Mouse (Mus musculus) adrenal gland, postnatal 14 days (tissue): Measurements from ENCODE around the gene Cabp1. TPM values are rescaled to one million over a fixed set of nuclear protein-coding genes. Genes with fewer than 3 reads are reported as not detected.

Experiments used
- DNase-seq: peaks from one replicate; pipeline ENCODE4 v3.0.0; 2021; ENCODE audit warnings: mixed read lengths
- total RNA-seq: library from RNA; stranded (reverse); gene quantifications from 2 replicates; pipeline ENCODE4 v1.2.3, GENCODE M21; 2021

Cabp1 gene
- total RNA-seq, 1 experiment from 2014 or later = 9.9 TPM

DNA sequence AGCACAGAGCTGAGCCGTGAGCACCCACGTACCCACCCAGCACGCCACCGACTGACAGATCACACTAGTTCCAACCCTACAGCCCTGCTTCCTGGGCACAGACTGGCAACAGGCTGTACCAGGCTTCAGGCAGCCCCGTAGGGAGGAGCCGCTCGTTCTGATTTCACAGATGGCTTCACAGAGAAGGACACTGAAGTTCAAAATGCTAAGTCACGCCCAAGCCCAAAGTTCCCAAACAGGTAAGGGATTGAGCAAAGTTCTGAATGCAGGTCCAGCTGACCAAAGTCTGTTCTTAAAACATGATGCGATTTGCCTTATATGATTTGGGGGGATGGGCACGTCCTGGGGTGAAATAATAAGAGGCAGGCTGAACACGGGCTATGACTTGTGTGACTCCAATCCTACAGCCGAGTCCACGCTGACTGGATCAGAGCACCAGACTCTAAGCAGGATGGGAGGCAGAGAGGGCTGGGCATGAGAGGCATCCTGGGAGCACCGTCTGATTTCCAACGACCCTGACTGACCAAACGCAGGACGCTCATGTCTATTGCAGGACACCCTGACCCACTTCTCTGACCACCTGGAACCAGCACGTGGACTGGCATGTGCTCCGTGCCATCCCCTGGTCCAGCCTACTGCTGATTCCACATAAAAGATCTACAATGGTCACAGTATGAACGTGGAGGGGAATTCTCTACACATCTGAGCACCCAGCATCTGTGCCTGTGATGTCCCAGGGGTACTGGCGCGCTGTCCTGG, 66.6 kb downstream of the Cabp1 start:
- DNase-seq = no peak

DNA sequence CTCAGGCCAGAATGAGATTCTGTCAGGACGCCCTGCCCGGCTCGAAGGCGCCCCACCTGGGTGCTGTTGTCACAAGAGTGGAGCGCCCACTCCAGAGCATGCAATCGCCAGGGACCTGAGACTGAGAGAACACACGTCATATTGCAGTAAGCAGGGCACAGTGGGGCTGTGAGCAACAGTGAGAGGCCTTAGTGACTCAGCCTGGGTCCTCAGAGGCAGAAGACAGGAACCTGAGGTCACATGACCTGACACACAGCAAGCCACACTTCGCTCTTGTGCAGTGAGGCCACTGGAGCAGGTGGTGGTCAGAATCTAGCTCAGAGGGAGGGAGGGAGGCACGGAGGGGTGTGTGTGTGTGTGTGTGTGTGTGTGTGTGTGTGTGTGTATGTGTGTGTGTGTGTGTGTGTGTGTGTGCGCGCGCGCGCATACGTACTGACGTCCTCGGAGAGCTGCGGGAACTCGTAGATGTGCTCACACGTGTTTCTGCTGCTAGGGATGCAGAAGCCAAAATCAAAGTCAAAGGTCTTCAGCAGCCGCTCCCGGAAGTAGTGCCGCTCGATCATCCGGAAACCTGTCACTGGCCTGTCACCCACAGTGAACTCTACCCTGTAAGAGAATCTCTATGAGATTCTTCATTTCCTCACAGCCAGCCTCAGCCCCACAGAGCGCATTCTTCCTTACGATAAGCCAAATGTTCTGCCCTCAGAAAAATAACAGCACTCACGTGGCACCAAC, 67.4 kb downstream of the Cabp1 start:
- DNase-seq = no peak

DNA sequence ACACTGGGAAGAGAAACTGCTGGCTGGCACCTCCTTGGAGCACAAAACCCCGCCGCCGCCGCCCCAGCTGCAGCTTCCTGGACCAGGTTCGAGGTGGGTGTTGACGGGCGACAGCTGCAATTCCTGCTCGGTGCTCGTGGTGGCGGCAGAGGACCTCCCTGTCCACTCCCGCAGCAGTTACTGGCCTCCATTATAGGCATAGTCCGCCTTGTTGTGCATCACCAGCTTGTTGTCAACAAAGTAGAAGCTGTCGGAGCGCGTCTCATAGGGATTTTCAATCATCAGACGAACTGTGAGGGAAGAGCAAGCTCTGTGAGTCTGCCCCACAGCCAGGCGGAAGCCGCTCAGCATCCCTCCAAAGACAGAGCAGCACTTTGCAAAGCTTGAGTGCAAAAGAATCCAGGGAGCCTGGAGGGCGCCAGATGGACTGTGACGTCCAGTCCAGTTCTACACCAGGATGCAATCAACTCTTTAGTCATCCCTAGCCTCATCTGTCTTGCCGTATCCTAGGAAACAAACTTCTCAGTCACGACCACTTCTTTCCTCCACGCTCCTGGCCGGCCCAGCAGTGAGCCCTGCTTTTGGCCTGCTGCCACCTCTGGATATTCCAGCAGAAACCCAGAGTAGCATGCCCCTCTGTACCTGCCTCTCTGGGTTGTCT, 68.8 kb downstream of the Cabp1 start:
- DNase-seq = peak; percentile 90

DNA sequence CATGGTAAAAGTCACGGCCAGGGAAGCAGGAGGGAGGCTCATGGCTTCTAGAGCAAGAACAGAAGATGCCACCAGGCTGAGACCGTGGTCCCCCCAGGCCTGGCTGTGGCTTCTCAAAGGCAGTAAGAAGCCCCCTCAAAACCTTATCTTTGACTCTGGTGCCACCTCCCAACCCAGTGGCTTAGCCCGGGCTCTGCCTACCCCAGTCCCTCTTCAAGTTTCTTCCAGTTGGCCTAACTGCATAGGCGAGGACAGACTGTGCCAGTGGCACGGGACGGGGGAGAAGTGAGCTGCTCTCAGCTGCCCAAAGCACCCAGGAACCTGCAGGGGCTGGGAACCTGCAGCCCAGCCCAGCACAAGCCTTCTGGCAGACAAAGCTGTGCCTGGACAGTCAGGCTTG, 69.5 kb downstream of the Cabp1 start:
- no peak for DNase-seq

DNA sequence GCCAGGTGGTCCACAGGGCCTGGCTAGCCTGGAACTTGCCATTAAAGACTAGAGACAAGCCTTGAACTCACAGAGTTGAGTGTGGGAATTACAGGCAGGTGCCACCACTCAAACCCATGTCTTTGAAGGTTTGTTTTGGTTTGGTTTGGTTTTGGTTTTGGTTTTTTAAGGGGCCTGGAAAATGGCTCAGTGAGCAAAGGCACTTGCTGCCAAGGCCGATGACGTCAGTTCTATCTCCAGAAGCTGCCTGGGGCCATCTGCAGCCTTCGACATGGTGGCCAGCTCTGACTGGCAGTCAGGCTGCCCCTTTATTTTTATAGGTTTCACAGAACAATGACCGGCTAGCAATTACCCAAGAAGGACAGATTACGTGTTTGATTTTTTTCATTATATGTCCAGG, 73.2 kb downstream of the Cabp1 start:
- no peak for DNase-seq

DNA sequence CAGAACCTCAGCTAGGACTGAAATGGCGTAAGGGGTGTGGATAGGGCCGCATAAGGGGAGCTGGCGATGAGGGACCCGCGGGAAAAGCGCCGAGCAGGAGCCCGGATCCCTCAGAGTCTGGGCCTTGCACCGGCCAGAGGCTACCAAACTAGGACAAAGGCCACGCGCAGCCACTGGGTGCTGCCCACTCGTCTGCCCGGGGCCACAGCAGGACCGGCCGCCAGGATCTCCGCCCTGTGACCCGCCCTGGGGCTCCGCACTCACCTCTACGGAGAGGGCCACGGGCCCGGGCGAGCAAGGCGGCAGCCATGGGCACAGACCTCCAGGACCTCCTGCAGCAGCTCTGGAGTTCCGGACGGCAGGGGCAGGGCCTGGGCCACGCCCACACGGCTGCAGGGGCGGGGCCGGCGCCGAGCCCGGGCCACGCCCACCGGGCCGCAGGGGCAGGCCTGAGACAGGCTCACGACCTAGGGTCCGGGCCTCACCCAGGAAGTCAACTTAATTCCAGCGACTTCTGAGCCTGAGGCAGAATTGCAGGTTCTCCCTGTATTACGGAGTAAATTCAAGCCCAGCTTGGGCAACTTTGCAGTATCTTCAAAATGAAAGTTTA, 75.1 kb downstream of the Cabp1 start, which contains the start of gene Acads:
Gene Acads (minus strand): TSS at position 386 of the 610 bp plus-strand sequence.
- peak; percentile 93 for DNase-seq

Other genes starting within 250 kb of the Cabp1 start
- 0.26 and 2.0 TPM in 2 replicates for gene Hnf1a, start 223.3 kb downstream of the Cabp1 start, total RNA-seq
- gene Sppl3, start 183.2 kb downstream of the Cabp1 start, total RNA-seq = 54.8 and 59.2 TPM in 2 replicates
- gene Gm10401, start 96.1 kb downstream of the Cabp1 start, total RNA-seq = not detected in 2 replicates
- 308 and 317 TPM in 2 replicates for gene Acads, start 75.0 kb downstream of the Cabp1 start, total RNA-seq
- gene Unc119b, start 59.4 kb downstream of the Cabp1 start, total RNA-seq = 36.9 and 42.8 TPM in 2 replicates
- gene Mlec, start 36.2 kb downstream of the Cabp1 start, total RNA-seq = 140 and 144 TPM in 2 replicates
- gene Pop5, start 41.5 kb upstream of the Cabp1 start, total RNA-seq = 92.6 and 92.9 TPM in 2 replicates
- 259 and 262 TPM in 2 replicates for gene Rnf10, start 78.5 kb upstream of the Cabp1 start, total RNA-seq
- gene Coq5, start 85.3 kb upstream of the Cabp1 start, total RNA-seq = 80.4 and 83.1 TPM in 2 replicates
- gene Dynll1, start 106.6 kb upstream of the Cabp1 start, total RNA-seq = 283 and 320 TPM in 2 replicates
- gene Srsf9, start 132.8 kb upstream of the Cabp1 start, total RNA-seq = 71.3 and 78.3 TPM in 2 replicates
- gene Gatc, start 146.8 kb upstream of the Cabp1 start, total RNA-seq = 21.2 and 23.9 TPM in 2 replicates
- gene Triap1, start 146.8 kb upstream of the Cabp1 start, total RNA-seq = 31.5 and 35.5 TPM in 2 replicates
- gene Cox6a1, start 154.6 kb upstream of the Cabp1 start, total RNA-seq = 1,778 and 1,846 TPM in 2 replicates
- 15.2 and 15.8 TPM in 2 replicates for gene Msi1, start 235.2 kb upstream of the Cabp1 start, total RNA-seq